Mouse (Mus musculus): ENCODE measurements around the gene Zfp59. TPM values are rescaled to one million over a fixed set of nuclear protein-coding genes. Genes with fewer than 3 reads are reported as not detected.
A peak's percentile ranks its signal among the peaks of the same experiment; 100 is the strongest.
"Not testable (repeated sequence)": the region's sequence is repeated elsewhere in the genome, so short reads cannot be mapped to it uniquely, and the experiment has no call there.

Zfp59 gene
- not detected in 2 replicates for polyA plus RNA-seq (2012; ENCODE audit: insufficient read depth, insufficient read length, low replicate concordance, missing spikeins)

GRCm38 (mm10) chr7:27838323-27839249, at the start of gene Zfp59:
Gene Zfp59, plus strand, starts transcription at chr7:27838607.
- TF ChIP-seq POLR2A (IDR thresholded peaks at IDR 0.05; ENCODE audit: insufficient read depth, low read depth, low read length): peak; percentile 28; the same call in 1 of the 2 replicates
- TF ChIP-seq CTCF (IDR thresholded peaks at IDR 0.05; ENCODE audit: insufficient read depth, low read depth, low read length): no peak
- WGBS: 2% methylated on average over 34 of the region's 34 CpGs
- H3K27ac ChIP-seq (ENCODE audit: insufficient read depth, low read depth, low read length): peak within 1 kb of the TSS; percentile 54
- no peaks in the 10 kb centered on the region for H3K4me1 ChIP-seq (ENCODE audit: control insufficient read depth, insufficient read depth, low read length)
- H3K4me3 ChIP-seq (ENCODE audit: insufficient read depth, low read depth, low read length): peak within 1 kb of the TSS; percentile 69

GRCm38 (mm10) chr7:27789306-27789705, 49.1 kb upstream of the Zfp59 start:
- H3K4me3 ChIP-seq (ENCODE audit: insufficient read depth, low read depth, low read length): no peak overlapping the region
- WGBS: 82% methylated on average over 5 of the region's 5 CpGs
- H3K27ac ChIP-seq (ENCODE audit: insufficient read depth, low read depth, low read length): no peak overlapping the region
- H3K4me1 ChIP-seq (ENCODE audit: control insufficient read depth, insufficient read depth, low read length): no peaks in the 10 kb centered on the region
- no peak for TF ChIP-seq POLR2A (IDR thresholded peaks at IDR 0.05; ENCODE audit: insufficient read depth, low read depth, low read length)
- TF ChIP-seq CTCF (IDR thresholded peaks at IDR 0.05; ENCODE audit: insufficient read depth, low read depth, low read length): no peak

GRCm38 (mm10) chr7:27793865-27794264, 44.5 kb upstream of the Zfp59 start:
- not testable (repeated sequence) for H3K27ac ChIP-seq (ENCODE audit: insufficient read depth, low read depth, low read length); H3K4me3 ChIP-seq (ENCODE audit: insufficient read depth, low read depth, low read length); H3K4me1 ChIP-seq (ENCODE audit: control insufficient read depth, insufficient read depth, low read length)
- WGBS: 42% methylated on average over 3 of the region's 3 CpGs

- TF ChIP-seq CTCF (IDR thresholded peaks at IDR 0.05; ENCODE audit: insufficient read depth, low read depth, low read length): no peak
- TF ChIP-seq POLR2A (IDR thresholded peaks at IDR 0.05; ENCODE audit: insufficient read depth, low read depth, low read length): no peak
- Histone ChIP-seq H3K4me1 (ENCODE audit: control insufficient read depth, insufficient read depth, low read length) (no peaks in the 10 kb centered on the region), H3K4me3 (ENCODE audit: insufficient read depth, low read depth, low read length) (no peak overlapping the region), H3K27ac (ENCODE audit: insufficient read depth, low read depth, low read length) (no peak overlapping the region)
Measured at GRCm38 (mm10) chr7:27794566-27794965, 43.8 kb upstream of the Zfp59 start.

- H3K4me1 ChIP-seq (ENCODE audit: control insufficient read depth, insufficient read depth, low read length): no peaks in the 10 kb centered on the region
- no peak overlapping the region for H3K27ac ChIP-seq (ENCODE audit: insufficient read depth, low read depth, low read length)
- TF ChIP-seq CTCF (IDR thresholded peaks at IDR 0.05; ENCODE audit: insufficient read depth, low read depth, low read length): no peak
- TF ChIP-seq POLR2A (IDR thresholded peaks at IDR 0.05; ENCODE audit: insufficient read depth, low read depth, low read length): no peak
- H3K4me3 ChIP-seq (ENCODE audit: insufficient read depth, low read depth, low read length): no peak overlapping the region
- 20% methylated on average over 8 of the region's 8 CpGs for WGBS
Measured at GRCm38 (mm10) chr7:27797906-27798811, 40.2 kb upstream of the Zfp59 start.

GRCm38 (mm10) chr7:27801137-27801536, 37.3 kb upstream of the Zfp59 start:
- TF ChIP-seq POLR2A (IDR thresholded peaks at IDR 0.05; ENCODE audit: insufficient read depth, low read depth, low read length) (no peak), CTCF (IDR thresholded peaks at IDR 0.05; ENCODE audit: insufficient read depth, low read depth, low read length) (no peak)
- 54% methylated on average over 2 of the region's 2 CpGs for WGBS
- peaks cover 2% of the 10 kb centered on the region; the same call in 1 of the 2 replicates for H3K4me1 ChIP-seq (ENCODE audit: control insufficient read depth, insufficient read depth, low read length)
- no peak overlapping the region for H3K27ac ChIP-seq (ENCODE audit: insufficient read depth, low read depth, low read length)
- no peak overlapping the region for H3K4me3 ChIP-seq (ENCODE audit: insufficient read depth, low read depth, low read length)

- H3K4me3 ChIP-seq (ENCODE audit: insufficient read depth, low read depth, low read length): no peak overlapping the region
- no peak overlapping the region for H3K27ac ChIP-seq (ENCODE audit: insufficient read depth, low read depth, low read length)
- peaks cover 2% of the 10 kb centered on the region; the same call in 1 of the 2 replicates for H3K4me1 ChIP-seq (ENCODE audit: control insufficient read depth, insufficient read depth, low read length)
- 70% methylated on average over 5 of the region's 5 CpGs for WGBS
- no peak for TF ChIP-seq CTCF (IDR thresholded peaks at IDR 0.05; ENCODE audit: insufficient read depth, low read depth, low read length)
- TF ChIP-seq POLR2A (IDR thresholded peaks at IDR 0.05; ENCODE audit: insufficient read depth, low read depth, low read length): no peak
Measured at GRCm38 (mm10) chr7:27802986-27803385, 35.4 kb upstream of the Zfp59 start.

GRCm38 (mm10) chr7:27804297-27805030, 33.9 kb upstream of the Zfp59 start:
- WGBS: under 1% methylated on average over 25 of the region's 25 CpGs
- H3K4me1 ChIP-seq (ENCODE audit: control insufficient read depth, insufficient read depth, low read length): peaks cover 2% of the 10 kb centered on the region; the same call in 1 of the 2 replicates
- no peak overlapping the region for H3K27ac ChIP-seq (ENCODE audit: insufficient read depth, low read depth, low read length)
- peak overlapping the region; percentile 68 for H3K4me3 ChIP-seq (ENCODE audit: insufficient read depth, low read depth, low read length)
- TF ChIP-seq CTCF (IDR thresholded peaks at IDR 0.05; ENCODE audit: insufficient read depth, low read depth, low read length) (no peak), POLR2A (IDR thresholded peaks at IDR 0.05; ENCODE audit: insufficient read depth, low read depth, low read length) (peak; percentile 50; the same call in 1 of the 2 replicates)

- H3K4me3 ChIP-seq (ENCODE audit: insufficient read depth, low read depth, low read length); H3K27ac ChIP-seq (ENCODE audit: insufficient read depth, low read depth, low read length); H3K4me1 ChIP-seq (ENCODE audit: control insufficient read depth, insufficient read depth, low read length): not testable (repeated sequence)
- 87% methylated on average over 3 of the region's 3 CpGs for WGBS
Measured at GRCm38 (mm10) chr7:27806896-27807295, 31.5 kb upstream of the Zfp59 start, which contains the start of gene Zfp626. Gene Zfp626, plus strand, starts transcription at chr7:27807196.

- H3K4me3 ChIP-seq (ENCODE audit: insufficient read depth, low read depth, low read length); H3K27ac ChIP-seq (ENCODE audit: insufficient read depth, low read depth, low read length); H3K4me1 ChIP-seq (ENCODE audit: control insufficient read depth, insufficient read depth, low read length): not testable (repeated sequence)
- WGBS: 86% methylated on average over 7 of the region's 7 CpGs
Measured at GRCm38 (mm10) chr7:27807305-27807704, 31.1 kb upstream of the Zfp59 start.
